Mouse (Mus musculus) lung, embryonic 16.5 days (tissue): ENCODE measurements at regions not wholly inside any gene's neighbourhood (a gene's known extent, or its start where the extent isn't known, plus 50 kb on each side); places are given as distances from the start of the nearest gene placed in this dataset.

Experiments used
- ATAC-seq: fragments of 200-750 bp; cut with Nextera tagmentation; 2 replicates; pipeline ENCODE4 v1.8.0; 2017; ENCODE audit warnings: low read depth, mild to moderate bottlenecking, moderate library complexity
- H3K27ac ChIP-seq: fragments of 300-500 bp; sonication (generic); 2 replicates; pipeline ENCODE4 v1.5.1; 2014; ENCODE audit warnings: mild to moderate bottlenecking, control low read depth, low read length
- H3K27me3 ChIP-seq: fragments of 300-500 bp; sonication (generic); 2 replicates; pipeline ENCODE4 v1.6.1; 2014; ENCODE audit warnings: low read depth, low read length, mixed read lengths; ENCODE audit not compliant: control insufficient read depth, insufficient read depth
- H3K36me3 ChIP-seq: fragments of 300-500 bp; sonication (generic); 2 replicates; pipeline ENCODE4 v1.6.1; 2014; ENCODE audit warnings: low read length; ENCODE audit not compliant: control insufficient read depth, insufficient read depth
- H3K4me1 ChIP-seq: fragments of 300-500 bp; sonication (generic); replicated peaks from 2 replicates; pipeline ENCODE4 v1.6.1; 2014; ENCODE audit warnings: low read length, mixed read lengths; ENCODE audit not compliant: control insufficient read depth, insufficient read depth
- H3K4me2 ChIP-seq: fragments of 300-500 bp; sonication (generic); 2 replicates; pipeline ENCODE4 v1.6.1; 2014; ENCODE audit warnings: low read depth, low read length, control low read depth
- H3K4me3 ChIP-seq: fragments of 300-500 bp; sonication (generic); 2 replicates; pipeline ENCODE4 v1.5.1; 2014; ENCODE audit warnings: mild to moderate bottlenecking, low read length, control low read depth
- H3K9ac ChIP-seq: fragments of 300-500 bp; sonication (generic); 2 replicates; pipeline ENCODE4 v1.6.1; 2014; ENCODE audit warnings: low read length, control low read depth
- H3K9me3 ChIP-seq: fragments of 300-500 bp; sonication (generic); 2 replicates; pipeline ENCODE4 v1.6.1; 2016; ENCODE audit warnings: low read length; ENCODE audit not compliant: control insufficient read depth
- whole genome bisulfite sequencing: fragments of 180-500 bp; shearing (Covaris S2); extraction: QIAGEN DNeasy Blood & Tissue Kit; methylation state at CpG from one replicate; pipeline ENCODE4 v1.1.7; 2014; 5-methylcytosine and 5-hydroxymethylcytosine counted together

DNA sequence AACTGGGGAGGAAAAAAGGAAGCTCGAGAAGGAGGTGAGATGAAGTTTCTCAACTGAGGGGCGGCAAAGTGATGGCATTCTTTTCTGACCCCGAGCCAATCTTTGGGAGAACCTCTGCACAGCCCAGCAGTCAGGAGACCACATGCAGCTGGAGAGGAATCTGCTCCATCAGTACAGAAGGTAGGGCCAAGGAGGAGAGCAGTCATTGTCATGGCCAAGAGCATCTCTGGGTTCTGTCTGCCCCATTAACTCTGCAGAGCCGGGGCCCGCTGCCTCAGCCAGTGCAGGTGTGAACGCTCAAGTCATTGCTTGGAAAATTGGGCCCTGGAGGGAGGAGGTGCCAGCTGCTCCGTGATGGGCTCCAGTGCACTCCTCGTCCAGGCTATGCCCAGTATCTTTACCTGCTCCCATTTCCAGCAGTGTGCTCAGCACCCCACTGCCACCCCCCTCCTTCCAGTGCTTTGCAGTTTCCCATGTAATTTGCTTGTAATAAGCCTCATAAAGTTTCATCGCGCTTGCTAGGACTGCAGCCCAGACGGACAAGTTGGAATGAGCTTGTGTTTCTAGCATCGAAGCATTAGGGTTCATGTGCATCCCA is 162.1 kb downstream of the Brinp2 start:
- no peaks in the 10 kb centered on the region for H3K4me1 ChIP-seq

More for the DNA sequence above, 162.1 kb downstream of the Brinp2 start:
- no peaks in the 10 kb centered on the region for H3K9me3 ChIP-seq
- no peak overlapping the region for H3K4me2 ChIP-seq
- no peak overlapping the region for H3K27ac ChIP-seq
- WGBS, result 69% methylated on average over 12 of the region's 12 CpGs
- H3K27me3 ChIP-seq, result no peaks in the 10 kb centered on the region
- ATAC-seq, result no peak
- no peak overlapping the region for H3K9ac ChIP-seq
- no peak overlapping the region for H3K4me3 ChIP-seq
- no peaks in the 10 kb centered on the region for H3K36me3 ChIP-seq
